Mouse (Mus musculus) lung, adult 2 months (tissue): ENCODE results near the gene Cwc22.

Source experiments
- CTCF ChIP-seq: fragments of 200-500 bp; IDR thresholded peaks from 2 replicates; pipeline ENCODE4 v1.5.1; 2011; ENCODE audit warnings: mild to moderate bottlenecking, low read length, control low read depth; ENCODE audit not compliant: insufficient read depth
- POLR2A ChIP-seq: fragments of 200-500 bp; IDR thresholded peaks from 2 replicates; pipeline ENCODE4 v1.6.1; 2011; ENCODE audit warnings: low read depth, mild to moderate bottlenecking, control low read depth, low read length, borderline replicate concordance; ENCODE audit errors: extremely low read depth

GRCm38 (mm10) chr2:77898436-77898835 lies 47.7 kb downstream of the Cwc22 start:
- TF ChIP-seq CTCF (no peak), POLR2A (no peak)
